Mouse (Mus musculus) adrenal gland, postnatal 36 days (tissue): ENCODE data around the gene Gm20481. TPM values are rescaled to one million over a fixed set of nuclear protein-coding genes. Genes with fewer than 3 reads are reported as not detected.
"Not testable (repeated sequence)": the region's sequence is repeated elsewhere in the genome, so short reads cannot be mapped to it uniquely, and the experiment has no call there.

Source experiments
- DNase-seq, 2 experiments: peaks; one replicate each; pipeline ENCODE4 v3.0.0; 2021; ENCODE audit warnings: mixed read lengths in 1 of 2
- total RNA-seq, 2 experiments: library from RNA; stranded (reverse); gene quantifications; 2 replicates each; pipeline ENCODE4 v1.2.3; 2021

The Gm20481 gene
- total RNA-seq, 2 experiments from 2014 or later: not detected

- DNase-seq: no peak
Measured at GRCm38 (mm10) chr17:34951636-34952377, 17.9 kb upstream of the Gm20481 start.

- peak; percentile 82 to 83 for DNase-seq
Measured at GRCm38 (mm10) chr17:34952378-34953040, 17.2 kb upstream of the Gm20481 start.

GRCm38 (mm10) chr17:34953258-34953657 is 16.5 kb upstream of the Gm20481 start:
- no peak for DNase-seq

GRCm38 (mm10) chr17:34953904-34954303 is 15.8 kb upstream of the Gm20481 start:
- DNase-seq: no peak

GRCm38 (mm10) chr17:34954831-34955230 is 14.9 kb upstream of the Gm20481 start:
- no peak for DNase-seq

GRCm38 (mm10) chr17:34955884-34956283 is 13.8 kb upstream of the Gm20481 start:
- DNase-seq: no peak

GRCm38 (mm10) chr17:34956340-34956739 is 13.4 kb upstream of the Gm20481 start:
- DNase-seq: no peak

- not testable (repeated sequence) for DNase-seq
Measured at GRCm38 (mm10) chr17:34957291-34957690, 12.4 kb upstream of the Gm20481 start.

- DNase-seq: not testable (repeated sequence)
Measured at GRCm38 (mm10) chr17:34957966-34958365, 11.7 kb upstream of the Gm20481 start.

GRCm38 (mm10) chr17:34958734-34959129 is 11.0 kb upstream of the Gm20481 start:
- not testable (repeated sequence) for DNase-seq

- peak; percentile 84 to 88 for DNase-seq
Measured at GRCm38 (mm10) chr17:34959130-34959778, 10.5 kb upstream of the Gm20481 start, which contains the start of gene Hspa1b. Gene Hspa1b (minus strand): TSS chr17:34959238.

- peak; percentile 61 to 71 for DNase-seq
Measured at GRCm38 (mm10) chr17:34959881-34960515, 9.7 kb upstream of the Gm20481 start.

- no peak for DNase-seq
Measured at GRCm38 (mm10) chr17:34960702-34961493, 8.8 kb upstream of the Gm20481 start.

GRCm38 (mm10) chr17:34962125-34962524 is 7.6 kb upstream of the Gm20481 start:
- DNase-seq: no peak

- no peak for DNase-seq
Measured at GRCm38 (mm10) chr17:34962841-34963240, 6.9 kb upstream of the Gm20481 start.

- DNase-seq: peak in 1 of 2 experiments; percentile 35
Measured at GRCm38 (mm10) chr17:34964640-34965049, 5.1 kb upstream of the Gm20481 start.

GRCm38 (mm10) chr17:34965627-34966026 is 4.1 kb upstream of the Gm20481 start:
- DNase-seq: no peak

GRCm38 (mm10) chr17:34970850-34971249 is 1.1 kb downstream of the Gm20481 start:
- DNase-seq: not testable (repeated sequence)

- DNase-seq: not testable (repeated sequence)
Measured at GRCm38 (mm10) chr17:34971694-34972068, 2.0 kb downstream of the Gm20481 start.

GRCm38 (mm10) chr17:34972069-34972749 is 2.5 kb downstream of the Gm20481 start, which contains the start of the genes Hspa1a and Hspa1l:
Gene Hspa1a (minus strand): TSS chr17:34972156.
Gene Hspa1l (plus strand): TSS chr17:34972703.
- DNase-seq: peak; percentile 83 to 86
